8 mouse cellular contexts compared by ENCODE assay signal in genomic region chr3:153984428-153985340, GRCm38 (mm10). TPM values are rescaled to one million over a fixed set of nuclear protein-coding genes. Genes with fewer than 3 reads are reported as not detected.
A peak's percentile ranks its signal among the peaks of the same experiment; 100 is the strongest.
DNase-seq lines count a peak whose midpoint lies in the region; ATAC-seq and TF ChIP-seq lines count a peak whose summit lies in the region.

No protein-coding gene starts in this region.

- peak; percentile 92 for TF ChIP-seq RAD21 in CH12.LX (IDR thresholded peaks at IDR 0.05; ENCODE audit: low read depth, low read length)

- ATAC-seq in hindbrain, embryonic 16.5 days, result peak; percentile 68; the same call in 1 of the 2 replicates
- ATAC-seq in limb, embryonic 13.5 days (ENCODE audit: low FRiP score, low read depth), result peak; percentile 36; the same call in 1 of the 2 replicates
- ATAC-seq in neural tube, embryonic 14.5 days (ENCODE audit: low read depth), result peak; percentile 65

- TF ChIP-seq EP300 in CH12.LX (IDR thresholded peaks at IDR 0.05; ENCODE audit: low read length), result peak; percentile 36; the same call in 1 of the 2 replicates

- WGBS in heart, embryonic 10.5 days, result 51% methylated on average over 10 of the region's 10 CpGs
- 45% methylated on average over 10 of the region's 10 CpGs for WGBS in hindbrain, embryonic 16.5 days
- 55% methylated on average over 10 of the region's 10 CpGs for WGBS in limb, embryonic 13.5 days
- 46% methylated on average over 10 of the region's 10 CpGs for WGBS in neural tube, embryonic 14.5 days

- DNase-seq in heart, embryonic 10.5 days (ENCODE audit: low spot score), result peak; percentile 75
- no peak for DNase-seq in heart, adult 9 months (ENCODE audit: low spot score in 2 of 2)
- peak; percentile 92 for DNase-seq in CH12.LX (ENCODE audit: extremely low read depth)
- peak; percentile 65 to 76 for DNase-seq in cerebellum, postnatal 14 days
- no peak for DNase-seq in testis, postnatal 14 days (ENCODE audit: low spot score)

- peak; percentile 92 to 95 for TF ChIP-seq CTCF in CH12.LX (conservative IDR thresholded peaks at IDR 0.05 in 1 of 2, IDR thresholded peaks at IDR 0.05 in 1 of 2; ENCODE audit: low read depth in 2 of 2, low read length in 2 of 2)

- in situ Hi-C loops in CH12.LX (cut with MboI; ENCODE audit: low pct_ligation_motif_present, low pct_unique_long_range_greater_than_20kb, low sequenced_read_pairs), result no loop called here

- H3K27me3 ChIP-seq in heart, embryonic 10.5 days (ENCODE audit: insufficient read depth, poor library complexity, severe bottlenecking), result 0 out of 2 replicates have a peak, but pooled peaks cover 3% of the 10 kb centered on the region
- H3K27me3 ChIP-seq in CH12.LX (replicated peaks), result no peaks in the 10 kb centered on the region
- H3K27me3 ChIP-seq in hindbrain, embryonic 16.5 days (replicated peaks; ENCODE audit: control insufficient read depth, insufficient read depth, low read length), result no peaks in the 10 kb centered on the region
- H3K27me3 ChIP-seq in limb, embryonic 13.5 days, result no peaks in the 10 kb centered on the region
- no peaks in the 10 kb centered on the region for H3K27me3 ChIP-seq in neural tube, embryonic 14.5 days (ENCODE audit: control insufficient read depth, insufficient read depth, low read length)

- no peak for TF ChIP-seq POLR2A in CH12.LX (IDR thresholded peaks at IDR 0.05; ENCODE audit: low read depth, low read length)

- no peaks in the 10 kb centered on the region for H3K4me1 ChIP-seq in heart, embryonic 10.5 days
- H3K4me1 ChIP-seq in CH12.LX (ENCODE audit: control insufficient read depth in 1 of 2, insufficient read depth in 2 of 2), result peaks cover 0 to 17% of the 10 kb centered on the region in 2 experiments; a peak in 2 of 4 replicates
- H3K4me1 ChIP-seq in hindbrain, embryonic 16.5 days (ENCODE audit: control insufficient read depth, insufficient read depth, low read depth, low read length), result peaks cover 4% of the 10 kb centered on the region; the same call in 1 of the 2 replicates
- no peaks in the 10 kb centered on the region for H3K4me1 ChIP-seq in limb, embryonic 13.5 days
- H3K4me1 ChIP-seq in neural tube, embryonic 14.5 days (ENCODE audit: control insufficient read depth, insufficient read depth, low read length), result no peaks in the 10 kb centered on the region

- H3K4me2 ChIP-seq in CH12.LX (ENCODE audit: insufficient read depth, low read depth, poor library complexity, severe bottlenecking), result peak overlapping the region; percentile 59
- H3K4me2 ChIP-seq in hindbrain, embryonic 16.5 days (ENCODE audit: low read length), result no peak overlapping the region
- H3K4me2 ChIP-seq in limb, embryonic 13.5 days (replicated peaks), result no peak overlapping the region
- no peak overlapping the region for H3K4me2 ChIP-seq in neural tube, embryonic 14.5 days (ENCODE audit: low read depth, low read length)

- H3K36me3 ChIP-seq in heart, embryonic 10.5 days, result no peaks in the 10 kb centered on the region
- H3K36me3 ChIP-seq in CH12.LX (replicated peaks in 1 of 2; ENCODE audit: control insufficient read depth in 1 of 2, insufficient read depth in 1 of 2, low read length in 1 of 2), result no peaks in the 10 kb centered on the region
- H3K36me3 ChIP-seq in hindbrain, embryonic 16.5 days (ENCODE audit: control insufficient read depth, insufficient read depth, low read length), result no peaks in the 10 kb centered on the region
- no peaks in the 10 kb centered on the region for H3K36me3 ChIP-seq in limb, embryonic 13.5 days
- H3K36me3 ChIP-seq in neural tube, embryonic 14.5 days (ENCODE audit: control insufficient read depth, insufficient read depth, low read length), result no peaks in the 10 kb centered on the region

- no peaks in the 10 kb centered on the region for H3K79me2 ChIP-seq in CH12.LX (replicated peaks; ENCODE audit: control insufficient read depth, extremely low read depth, insufficient read depth, poor library complexity, severe bottlenecking)

- no peaks in the 10 kb centered on the region for H3K9me3 ChIP-seq in heart, embryonic 10.5 days
- no peaks in the 10 kb centered on the region for H3K9me3 ChIP-seq in CH12.LX (replicated peaks; ENCODE audit: low read length)
- no peaks in the 10 kb centered on the region for H3K9me3 ChIP-seq in hindbrain, embryonic 16.5 days (ENCODE audit: control insufficient read depth, low read length)
- no peaks in the 10 kb centered on the region for H3K9me3 ChIP-seq in limb, embryonic 13.5 days
- H3K9me3 ChIP-seq in neural tube, embryonic 14.5 days (ENCODE audit: control insufficient read depth, low read length), result no peaks in the 10 kb centered on the region

- dilution Hi-C loops in CH12.LX (cut with MboI; ENCODE audit: extremely low pct_ligation_motif_present, extremely low pct_unique_long_range_greater_than_20kb, low sequenced_read_pairs), result no loop called here

- H3K4me3 ChIP-seq in heart, embryonic 10.5 days, result no peak overlapping the region
- H3K4me3 ChIP-seq in CH12.LX (replicated peaks in 1 of 3; ENCODE audit: low read depth in 2 of 3, low read length in 2 of 3, poor library complexity in 1 of 3), result no peak overlapping the region
- no peak overlapping the region for H3K4me3 ChIP-seq in hindbrain, embryonic 16.5 days (ENCODE audit: low read length)
- no peak overlapping the region for H3K4me3 ChIP-seq in limb, embryonic 13.5 days
- no peak overlapping the region for H3K4me3 ChIP-seq in neural tube, embryonic 14.5 days (ENCODE audit: low read depth, low read length)

- no peak overlapping the region for H3K9ac ChIP-seq in CH12.LX (ENCODE audit: insufficient read depth, low read depth)
- H3K9ac ChIP-seq in hindbrain, embryonic 16.5 days (ENCODE audit: low read depth, low read length), result no peak overlapping the region
- no peak overlapping the region for H3K9ac ChIP-seq in limb, embryonic 13.5 days
- H3K9ac ChIP-seq in neural tube, embryonic 14.5 days (replicated peaks; ENCODE audit: low read depth, low read length), result no peak overlapping the region

- no peak overlapping the region for H3K27ac ChIP-seq in heart, embryonic 10.5 days
- H3K27ac ChIP-seq in CH12.LX (ENCODE audit: insufficient read depth, low read depth), result no peak overlapping the region
- H3K27ac ChIP-seq in hindbrain, embryonic 16.5 days (ENCODE audit: low read depth, low read length), result no peak overlapping the region
- H3K27ac ChIP-seq in limb, embryonic 13.5 days, result no peak overlapping the region
- no peak overlapping the region for H3K27ac ChIP-seq in neural tube, embryonic 14.5 days (ENCODE audit: low read depth, low read length)

TF ChIP-seq in CH12.LX, 34 proteins besides CTCF, POLR2A, EP300 and RAD21 (continues in another document):
- TF ChIP-seq E2F4 (IDR thresholded peaks at IDR 0.05; ENCODE audit: insufficient replicate concordance, low read depth, low read length) (no peak), PAX5 (IDR thresholded peaks at IDR 0.05; ENCODE audit: low read length) (no peak), CHD2 (IDR thresholded peaks at IDR 0.05; ENCODE audit: low read length) (no peak), ETS1 (conservative IDR thresholded peaks at IDR 0.05; ENCODE audit: low read depth, low read length) (no peak), MAFK (IDR thresholded peaks at IDR 0.05; ENCODE audit: insufficient replicate concordance, low read length) (no peak), TCF12 (IDR thresholded peaks at IDR 0.05; ENCODE audit: low read depth, low read length) (peak; percentile 39), UBTF (IDR thresholded peaks at IDR 0.05; ENCODE audit: low read depth, low read length) (no peak), USF2 (conservative IDR thresholded peaks at IDR 0.05; ENCODE audit: low read depth, low read length) (no peak), IRF4 (IDR thresholded peaks at IDR 0.05; ENCODE audit: low read depth, low read length) (peak; percentile 53; the same call in 1 of the 2 replicates), HCFC1 (IDR thresholded peaks at IDR 0.05; ENCODE audit: low read depth, low read length) (no peak), JUND (conservative IDR thresholded peaks at IDR 0.05; ENCODE audit: low read depth, low read length) (no peak), NELFE (IDR thresholded peaks at IDR 0.05; ENCODE audit: low read depth, low read length) (no peak), BHLHE40 (IDR thresholded peaks at IDR 0.05; ENCODE audit: low read depth, low read length) (no peak), ZC3H11A (IDR thresholded peaks at IDR 0.05; ENCODE audit: low read depth, low read length) (peak; percentile 34; the same call in 1 of the 2 replicates), SIN3A (IDR thresholded peaks at IDR 0.05; ENCODE audit: low read length) (peak; percentile 37; the same call in 1 of the 2 replicates), ZMIZ1 (IDR thresholded peaks at IDR 0.05; ENCODE audit: low read depth, low read length) (no peak), TBP (conservative IDR thresholded peaks at IDR 0.05; ENCODE audit: low read depth, low read length) (no peak), MAZ (IDR thresholded peaks at IDR 0.05; ENCODE audit: low read depth, low read length) (no peak), MAX (IDR thresholded peaks at IDR 0.05; ENCODE audit: low read length) (no peak), CHD1 (IDR thresholded peaks at IDR 0.05; ENCODE audit: low read depth, low read length) (no peak), MEF2A (IDR thresholded peaks at IDR 0.05; ENCODE audit: borderline replicate concordance, low read depth, low read length) (no peak), ELF1 (IDR thresholded peaks at IDR 0.05; ENCODE audit: low read depth, low read length) (peak; percentile 57), GABPA (IDR thresholded peaks at IDR 0.05; ENCODE audit: insufficient replicate concordance, low read depth, low read length) (no peak)

RNA-seq across cellular contexts. Expression of gene Slc44a5, which starts 11.4 kb away (rescaled TPM):
- 1.0 and 1.1 TPM in 2 replicates for polyA plus RNA-seq in heart, embryonic 10.5 days (2016; fragmentation: Nextera tagmentation; extraction: Ambion mirVana)
- total RNA-seq in CH12.LX (2012; rRNA removed) (not detected in 2 replicates), CH12.LX (2014; rRNA removed) (not detected in 2 replicates)
- polyA plus RNA-seq in CH12.LX (2012; ENCODE audit: insufficient read length, low read depth), result not detected in 2 replicates
- polyA plus RNA-seq in hindbrain, embryonic 16.5 days (2015; fragmentation: Nextera tagmentation; extraction: Ambion mirVana), result 7.5 and 9.3 TPM in 2 replicates
- polyA plus RNA-seq in limb, embryonic 13.5 days (2015; fragmentation: Nextera tagmentation; extraction: Ambion mirVana), result 1.0 TPM in 2 replicates
- 9.2 and 9.4 TPM in 2 replicates for polyA plus RNA-seq in neural tube, embryonic 14.5 days (2014; fragmentation: Nextera tagmentation; extraction: Ambion mirVana)

RNA-seq across cellular contexts. Expression of gene Acadm, which starts 40.3 kb away (rescaled TPM):
- 91.2 and 141 TPM in 2 replicates for polyA plus RNA-seq in heart, embryonic 10.5 days (2016; fragmentation: Nextera tagmentation; extraction: Ambion mirVana)
- 78.5 and 111 TPM in 2 replicates for total RNA-seq in CH12.LX (2012; rRNA removed)
- 224 and 249 TPM in 2 replicates for total RNA-seq in CH12.LX (2014; rRNA removed)
- 199 and 240 TPM in 2 replicates for polyA plus RNA-seq in CH12.LX (2012; ENCODE audit: insufficient read length, low read depth)
- polyA plus RNA-seq in hindbrain, embryonic 16.5 days (2015; fragmentation: Nextera tagmentation; extraction: Ambion mirVana), result 69.1 and 70.4 TPM in 2 replicates
- polyA plus RNA-seq in limb, embryonic 13.5 days (2015; fragmentation: Nextera tagmentation; extraction: Ambion mirVana), result 57.6 and 61.5 TPM in 2 replicates
- polyA plus RNA-seq in neural tube, embryonic 14.5 days (2014; fragmentation: Nextera tagmentation; extraction: Ambion mirVana), result 56.5 and 66.1 TPM in 2 replicates

Comparison
In these comparisons a context has a peak if more than half of its experiments do, and no peak if none do; other contexts are left out.
1. DNase-seq: peak in heart, embryonic 10.5 days (single experiment), CH12.LX (single experiment) and cerebellum, postnatal 14 days (2 of 2); none in heart, adult 9 months (0 of 2) and testis, postnatal 14 days (single experiment).
2. Peak in every context shown above with its lines, with median percentiles within 50 percentile points of each other: ATAC-seq.